Mouse (Mus musculus) left cerebral cortex, postnatal 10 days (tissue): ENCODE measurements around the gene Ppp3ca. TPM values are rescaled to one million over a fixed set of nuclear protein-coding genes. Genes with fewer than 3 reads are reported as not detected.

Experiments used
- DNase-seq, 2 experiments: peaks; one replicate each; pipeline ENCODE4 v3.0.0; 2021 to 2022; ENCODE audit warnings: low spot score in 2 of 2, mixed read lengths in 1 of 2; ENCODE audit errors: extremely low spot score in 1 of 2
- intact Hi-C: fragments of 180-260 bp; cut with DNase I; formaldehyde crosslinking; loops from one replicate; pipeline ENCODE4 v1.15.1; 2025
- total RNA-seq, 2 experiments: library from RNA; stranded (reverse); gene quantifications; 2 replicates each; pipeline ENCODE4 v1.2.3; 2021

Ppp3ca gene
- total RNA-seq, 2 experiments from 2014 or later, result 535 to 574 TPM

DNA sequence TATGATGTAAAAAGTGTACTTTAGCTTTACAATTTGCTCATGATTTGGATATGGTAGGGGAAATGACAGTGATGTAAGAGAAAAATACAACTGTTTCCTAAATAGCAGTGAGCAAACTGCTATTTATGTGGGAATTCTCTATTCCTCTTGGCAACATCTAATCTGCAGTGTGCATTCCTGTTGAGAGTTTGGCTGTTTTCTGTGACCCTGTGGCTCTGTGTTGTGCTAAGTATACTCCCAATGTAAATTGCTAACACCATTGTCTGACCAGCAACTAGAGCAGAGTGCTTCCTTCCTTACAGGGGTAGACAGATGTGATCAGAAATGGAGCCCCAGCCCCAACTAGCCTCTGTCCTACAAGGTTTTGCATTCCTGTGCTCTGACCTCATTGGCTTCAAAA, 263.1 kb downstream of the Ppp3ca start:
- intact Hi-C loops, result no loop called here

DNA sequence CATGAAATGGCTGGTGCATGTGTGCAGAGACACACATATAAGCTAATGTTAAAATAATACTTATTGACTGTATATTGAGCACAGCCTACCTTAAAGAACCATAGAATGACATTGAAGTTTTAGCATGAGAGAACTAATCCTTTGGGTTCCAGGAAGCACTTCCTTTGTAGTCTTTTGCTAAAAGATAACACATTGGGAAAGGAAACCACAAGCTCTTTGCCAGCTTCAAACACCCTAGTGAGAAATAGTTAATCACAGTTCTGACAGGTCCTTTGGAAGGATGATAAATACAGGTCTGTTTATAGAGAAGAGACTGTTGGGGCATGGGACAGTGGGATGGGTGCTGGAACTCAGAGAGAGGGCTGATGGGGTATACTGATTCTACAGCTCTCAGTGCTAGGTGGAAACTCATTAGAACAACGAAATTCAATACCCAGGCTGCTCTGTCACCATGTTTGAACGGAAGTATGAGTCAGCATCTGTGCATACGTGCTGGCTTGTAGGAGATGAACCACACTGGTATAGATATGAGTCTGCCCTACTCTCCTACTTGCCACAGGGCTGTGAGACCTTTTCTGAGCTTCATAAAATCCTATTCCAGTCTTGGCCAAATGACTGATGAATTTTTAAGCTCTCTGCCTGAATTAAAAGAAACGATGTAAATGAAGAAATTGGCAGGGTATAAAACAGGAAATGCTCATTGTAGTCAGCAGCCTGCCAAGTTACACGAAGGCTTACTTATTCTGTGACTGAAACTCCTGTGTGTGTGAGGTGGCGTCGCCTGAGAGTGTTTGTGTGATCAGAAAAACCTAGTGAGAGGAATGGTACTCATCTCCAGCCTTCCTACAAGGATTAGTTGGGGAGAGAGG, 271.0 kb downstream of the Ppp3ca start:
- no peak for DNase-seq
- intact Hi-C loops, result no loop called here

More for the DNA sequence above, 263.1 kb downstream of the Ppp3ca start:
- no peak for DNase-seq

DNA sequence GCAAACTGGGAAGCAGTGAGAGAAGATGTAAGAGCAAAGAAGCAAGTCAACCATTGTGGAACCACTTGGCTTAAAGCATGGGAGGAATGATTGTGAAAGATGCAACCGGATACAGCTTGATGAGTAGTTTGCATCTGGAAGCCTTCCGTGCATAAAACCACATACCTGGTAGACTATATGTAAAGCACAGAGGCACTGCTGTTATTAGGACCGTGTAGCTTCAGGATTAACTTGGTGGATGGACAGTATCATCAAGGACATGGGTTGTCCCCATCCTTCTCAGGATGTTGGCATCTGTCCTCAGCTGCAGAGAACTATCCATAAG, 271.6 kb downstream of the Ppp3ca start:
- DNase-seq, result no peak
- intact Hi-C loops, result no loop called here

DNA sequence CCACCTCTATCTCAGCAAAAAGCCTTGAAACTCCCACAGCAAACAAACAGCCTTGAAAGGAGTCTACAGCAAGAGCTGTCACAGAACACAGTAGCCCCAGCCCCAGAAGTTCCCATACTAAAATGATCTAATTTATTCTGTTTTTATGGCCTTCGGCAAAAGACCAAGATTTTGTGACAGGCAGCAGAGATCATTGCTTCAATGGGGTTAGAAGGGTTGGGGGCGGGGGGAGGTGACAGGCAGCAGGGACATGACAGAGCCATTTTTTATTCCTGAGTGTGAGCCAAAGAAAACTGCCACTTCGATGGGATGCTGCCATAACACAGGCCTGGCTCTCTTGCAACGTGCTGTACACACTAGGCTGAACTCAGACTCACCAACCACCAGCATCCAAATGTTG, 275.6 kb downstream of the Ppp3ca start:
- intact Hi-C loops, result no loop called here
- DNase-seq, result no peak

DNA sequence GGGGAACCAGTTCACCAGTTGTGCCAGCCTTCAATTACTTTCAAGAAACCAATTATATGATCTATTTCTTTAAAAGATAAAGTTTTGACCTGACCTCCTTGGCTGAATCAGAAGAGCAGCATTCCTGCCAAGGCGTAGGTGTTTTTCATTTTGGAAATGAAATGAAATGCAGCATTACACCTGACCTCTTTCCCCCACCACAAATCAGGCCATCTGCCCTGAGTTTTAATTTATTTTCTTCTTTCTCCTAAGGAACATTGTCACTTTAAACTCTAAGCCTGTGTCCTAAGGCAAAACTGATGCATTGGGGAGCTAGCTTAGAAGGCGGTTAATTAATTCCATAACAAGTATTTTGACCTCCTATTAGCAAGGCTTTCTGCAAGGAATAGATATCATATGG, 276.7 kb downstream of the Ppp3ca start:
- no peak for DNase-seq

DNA sequence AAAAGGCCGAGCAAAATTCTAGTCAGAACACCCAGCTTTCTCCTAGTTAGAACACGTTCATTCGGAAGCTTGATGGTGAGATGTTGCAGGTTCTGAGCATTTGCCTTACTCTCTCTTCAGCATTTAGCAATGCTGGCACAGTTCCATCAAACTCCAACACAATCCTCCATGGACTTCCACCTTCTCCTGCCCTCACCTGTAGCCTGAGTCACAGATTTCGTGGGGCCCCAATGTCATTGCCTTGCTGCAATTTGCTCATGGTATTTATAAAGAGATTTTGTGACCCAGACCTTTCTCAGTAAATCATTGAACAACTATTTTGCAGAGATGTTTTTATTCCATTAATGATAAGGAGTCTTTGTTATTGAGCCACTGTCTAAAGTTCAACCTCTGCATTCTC, 278.2 kb downstream of the Ppp3ca start:
- intact Hi-C loops, result no loop called here
- DNase-seq, result no peak

More for the DNA sequence above, 276.7 kb downstream of the Ppp3ca start:
- intact Hi-C loops, result no loop called here

DNA sequence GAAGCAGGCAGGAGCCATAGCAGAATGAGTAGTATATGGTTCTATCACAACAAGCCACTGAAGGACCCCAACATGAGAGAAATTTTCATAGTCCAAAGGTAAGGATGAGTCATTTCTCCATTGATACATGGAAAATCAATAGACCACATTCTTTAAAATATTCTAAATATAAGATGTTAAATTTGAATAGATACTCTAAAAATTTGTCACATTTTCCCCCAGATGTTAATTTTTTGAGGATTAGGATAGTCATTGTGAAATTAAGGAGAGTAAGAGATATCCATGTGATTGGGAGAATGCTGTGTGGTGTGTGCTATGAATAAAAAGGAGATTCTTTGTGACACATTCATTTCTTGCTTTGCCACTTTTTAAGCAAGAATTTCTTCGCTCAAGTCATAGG, 281.9 kb downstream of the Ppp3ca start:
- intact Hi-C loops, result no loop called here
- no peak for DNase-seq

DNA sequence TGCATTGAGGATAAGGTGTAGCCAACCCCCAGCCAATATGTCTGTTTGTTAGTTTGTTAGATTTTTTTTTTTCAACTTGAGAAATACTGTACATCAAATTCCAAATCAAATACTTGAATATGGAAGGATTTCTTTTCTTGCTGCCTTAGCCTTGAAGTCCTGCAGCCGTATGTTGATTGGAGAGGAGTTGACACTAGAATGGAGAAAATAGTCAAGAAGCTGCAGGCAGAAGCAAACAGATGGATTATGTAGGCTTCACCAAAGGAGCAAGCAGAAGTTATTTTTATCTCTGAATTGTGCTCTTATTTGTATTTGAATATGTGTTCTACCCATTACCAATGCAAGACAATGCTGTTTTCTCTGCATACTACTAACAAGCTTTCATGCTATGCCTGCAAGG, 282.9 kb downstream of the Ppp3ca start:
- DNase-seq, result no peak
- intact Hi-C loops, result no loop called here

DNA sequence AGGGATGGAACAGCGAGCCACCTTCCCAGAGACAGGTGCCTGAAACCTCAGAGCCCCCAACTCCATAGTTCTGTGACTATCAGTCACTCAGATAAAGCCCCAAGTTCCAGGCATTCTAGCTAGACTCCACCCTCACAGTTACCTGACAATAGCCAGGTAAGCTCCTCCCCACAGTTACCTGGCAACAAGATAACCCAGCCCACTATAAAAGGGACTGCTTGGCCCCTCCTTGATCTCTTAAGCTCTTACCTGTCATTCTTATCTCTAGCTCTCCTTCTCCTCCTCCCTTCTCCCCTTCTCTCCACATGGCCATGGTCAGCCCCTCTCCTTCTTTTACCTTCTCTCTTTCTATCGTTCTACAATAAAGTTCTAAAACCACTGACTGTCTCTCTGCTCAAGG, 285.1 kb downstream of the Ppp3ca start:
- intact Hi-C loops, result no loop called here
- DNase-seq, result no peak

DNA sequence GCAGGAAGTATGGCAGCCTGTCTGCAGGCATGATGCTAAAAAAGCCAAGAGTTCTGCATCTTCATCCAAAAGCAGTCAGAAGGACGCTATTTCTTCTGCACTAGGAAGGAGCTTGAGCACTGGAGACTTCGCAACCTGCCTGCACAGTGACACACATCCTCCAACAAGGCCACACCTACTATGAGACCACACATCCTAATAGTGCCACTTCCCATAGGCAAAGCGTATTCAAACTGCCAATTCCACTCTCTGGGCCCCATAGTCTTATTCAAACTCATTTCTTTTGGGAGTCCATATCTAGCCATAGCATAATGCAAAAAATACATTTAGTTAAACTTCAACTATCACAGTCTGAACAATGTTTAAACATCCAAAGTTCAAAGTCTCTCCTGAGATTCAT, 290.4 kb downstream of the Ppp3ca start:
- no peak for DNase-seq
- intact Hi-C loops, result no loop called here

DNA sequence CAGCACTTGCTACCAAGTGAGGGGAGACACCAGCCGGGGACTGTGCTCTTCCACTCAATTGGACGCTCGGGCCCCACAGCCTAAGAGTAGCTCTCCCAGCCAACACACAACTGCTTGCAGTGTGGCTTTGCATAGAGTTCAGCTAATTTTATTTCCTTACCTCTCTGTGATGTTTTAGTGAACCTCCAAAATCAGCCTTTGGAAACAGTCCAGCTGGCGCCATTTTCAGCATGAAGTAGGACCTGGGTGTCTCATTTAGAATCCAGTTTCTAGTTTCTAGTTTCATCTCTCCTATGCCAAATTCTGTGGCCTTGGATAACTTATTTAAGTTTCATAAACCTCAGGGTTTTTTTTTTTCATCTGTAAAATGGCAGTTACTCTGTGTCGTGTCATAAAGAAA, 296.9 kb downstream of the Ppp3ca start:
- DNase-seq, result no peak
- intact Hi-C loops, result no loop called here

DNA sequence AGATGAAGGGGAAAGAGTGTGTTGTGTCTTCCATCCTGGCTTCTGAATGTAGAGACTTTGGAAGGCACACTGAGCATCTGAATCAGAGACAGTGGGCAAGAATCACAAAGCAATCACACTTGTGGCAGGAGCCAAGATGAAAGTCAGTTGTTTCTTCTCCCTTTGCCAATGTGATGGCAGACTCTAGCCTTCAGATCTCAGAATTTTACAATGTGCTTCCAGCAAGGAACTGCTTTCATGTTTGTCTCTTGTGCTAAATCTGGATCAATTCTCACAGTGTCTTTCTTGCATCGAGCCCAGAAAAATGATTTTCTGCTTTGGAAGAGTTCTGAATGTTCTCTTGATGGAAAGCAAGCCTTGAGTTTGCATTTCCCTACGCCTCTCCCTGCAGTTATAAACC, 297.6 kb downstream of the Ppp3ca start:
- DNase-seq, result peak in 1 of 2 experiments; percentile 11
- intact Hi-C loops, result no loop called here

DNA sequence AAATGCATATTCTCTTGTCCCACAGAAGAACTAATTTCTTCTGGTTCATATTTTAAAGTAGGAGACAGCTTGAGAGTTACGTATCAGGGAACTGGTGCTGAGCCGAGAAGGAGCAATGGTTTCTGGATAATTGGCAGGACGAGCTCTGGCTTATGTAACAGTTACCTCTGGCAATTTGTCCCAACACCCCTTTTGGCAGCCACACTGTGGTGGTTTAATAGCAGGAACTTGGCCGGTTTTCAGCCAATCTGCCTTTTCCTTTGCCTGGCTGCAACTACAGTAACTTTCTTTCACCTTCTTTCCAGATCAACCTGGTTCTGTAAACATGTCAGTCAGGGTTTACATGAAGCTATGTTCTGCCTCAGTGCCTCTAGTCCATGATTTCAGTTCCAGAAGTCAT, 299.9 kb downstream of the Ppp3ca start:
- no peak for DNase-seq
- intact Hi-C loops, result no loop called here

DNA sequence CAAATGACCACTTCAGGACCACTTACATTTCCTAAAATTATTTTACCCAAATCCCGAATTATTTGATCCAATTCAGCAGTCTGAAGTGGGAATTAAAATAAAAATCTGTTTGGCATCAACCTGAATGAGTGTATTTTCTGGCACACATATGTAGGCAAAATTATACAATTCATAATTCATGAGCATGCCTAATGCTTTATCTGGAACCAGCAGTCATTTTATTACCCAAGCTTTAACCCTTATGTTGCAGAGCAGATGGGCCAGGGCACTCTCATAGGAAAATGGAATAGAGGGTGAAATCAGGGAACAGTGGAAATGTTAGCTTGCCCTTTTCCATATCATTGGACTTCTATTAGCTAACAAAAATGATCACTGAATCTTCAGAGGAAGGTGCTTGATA, 307.9 kb downstream of the Ppp3ca start:
- DNase-seq, result no peak
- intact Hi-C loops, result no loop called here

DNA sequence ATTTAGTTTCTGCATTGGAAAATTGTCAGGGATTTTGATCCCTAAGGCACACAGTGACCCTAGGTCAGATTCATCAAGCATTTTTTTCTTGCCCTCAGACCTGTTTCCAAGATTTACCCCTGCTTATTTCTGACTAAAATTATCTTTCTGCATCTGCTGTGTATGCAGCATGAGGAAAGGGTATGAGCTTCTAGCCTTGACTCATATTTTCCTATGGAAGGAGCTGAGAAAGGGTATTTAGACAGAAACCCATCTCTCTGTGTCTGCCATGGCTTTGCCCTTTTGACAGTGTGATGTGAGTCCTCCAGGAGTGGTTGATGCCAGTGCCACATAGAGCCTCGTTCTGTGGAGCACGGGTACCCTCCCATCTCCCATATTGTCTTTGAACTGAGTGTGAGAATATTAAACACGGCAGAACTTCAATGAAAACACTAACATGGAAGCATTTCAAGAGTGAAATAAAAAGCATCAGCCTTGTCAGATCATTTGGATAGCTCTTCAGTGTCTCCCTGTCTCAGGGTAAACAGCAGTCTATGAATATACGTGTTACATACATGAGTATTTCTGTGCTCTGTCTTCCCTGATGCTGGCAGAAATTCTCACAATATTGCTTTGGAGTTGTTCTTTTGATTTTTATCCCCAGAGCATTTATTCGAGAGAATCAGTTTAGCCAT, 311.1 kb downstream of the Ppp3ca start:
- DNase-seq, result no peak
- intact Hi-C loops, result no loop called here

DNA sequence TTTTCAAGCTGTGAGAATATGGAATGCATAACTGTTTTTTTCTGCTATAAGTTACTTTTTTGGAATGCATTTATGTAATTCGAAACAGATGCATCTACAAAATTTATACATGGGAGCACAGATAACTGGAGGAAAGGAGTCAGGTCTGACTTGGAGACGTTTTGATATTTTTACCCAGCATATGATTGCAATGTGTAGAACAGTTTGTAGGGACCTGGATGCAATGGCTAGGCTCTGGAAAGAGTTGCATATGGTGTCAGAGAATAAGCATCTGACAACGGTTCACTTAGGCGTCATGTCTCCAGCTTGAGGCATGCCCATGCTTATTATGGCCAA, 311.6 kb downstream of the Ppp3ca start:
- DNase-seq, result no peak
- intact Hi-C loops, result no loop called here

DNA sequence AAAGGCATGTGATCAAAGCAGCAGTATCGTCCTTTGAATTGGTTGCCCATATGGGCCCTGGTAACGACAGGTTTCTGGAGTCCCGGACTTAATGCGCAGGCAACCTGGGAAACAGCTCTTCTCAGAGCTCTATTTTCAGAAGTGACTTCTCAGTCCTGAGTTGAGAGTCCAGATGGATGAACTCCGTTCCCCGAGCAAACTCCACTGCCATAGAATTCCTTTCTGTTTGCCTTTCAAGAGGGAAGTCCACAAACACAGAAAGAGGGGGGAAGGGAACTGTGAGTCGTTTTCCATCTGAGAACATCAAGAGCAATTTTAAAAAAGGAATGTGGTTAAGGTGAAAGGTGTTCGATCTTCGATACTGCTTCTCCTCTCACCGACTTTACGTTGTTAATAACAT, 312.1 kb downstream of the Ppp3ca start:
- DNase-seq, result no peak
- intact Hi-C loops, result no loop called here

DNA sequence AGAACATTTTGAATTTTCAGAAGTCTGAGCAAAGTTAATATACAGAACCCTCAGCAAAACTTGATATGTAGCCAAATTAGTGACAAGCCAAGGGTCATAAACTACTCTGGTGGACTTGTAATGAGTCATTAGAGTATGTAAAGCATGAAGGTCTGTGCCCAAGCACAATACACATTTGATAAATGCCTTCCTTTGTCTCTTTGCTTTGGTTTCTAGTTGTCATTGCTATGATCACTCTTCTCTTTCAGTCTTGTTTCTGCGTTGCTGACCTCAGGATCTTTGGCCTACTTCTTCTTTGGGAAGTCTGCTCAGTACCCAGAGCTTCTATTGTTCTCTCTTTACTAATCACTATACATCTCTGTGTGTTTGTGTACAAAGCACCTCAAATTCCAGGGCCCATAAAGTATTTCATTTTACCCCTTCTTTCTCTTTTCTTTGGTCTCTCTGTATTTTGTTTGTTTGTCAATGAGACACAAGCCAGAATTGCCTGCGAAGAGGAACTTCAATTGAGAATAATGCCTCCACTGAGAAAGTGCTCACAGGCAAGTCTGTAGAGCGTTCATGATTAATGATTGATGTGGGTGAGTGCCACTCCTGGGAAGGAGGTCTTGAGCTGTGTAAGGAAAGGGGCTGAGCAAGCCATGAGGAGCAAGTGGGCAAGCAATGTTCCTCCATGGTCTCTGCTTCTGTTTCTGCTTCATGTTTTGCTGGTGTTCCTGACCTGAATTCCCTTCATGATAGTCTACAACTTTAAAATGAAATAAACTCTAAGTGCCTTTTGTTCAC, 316.4 kb downstream of the Ppp3ca start:
- intact Hi-C loops, result no loop called here
- DNase-seq, result no peak
